ENCODE assay signal across 9 mouse cellular contexts in the genomic region with DNA sequence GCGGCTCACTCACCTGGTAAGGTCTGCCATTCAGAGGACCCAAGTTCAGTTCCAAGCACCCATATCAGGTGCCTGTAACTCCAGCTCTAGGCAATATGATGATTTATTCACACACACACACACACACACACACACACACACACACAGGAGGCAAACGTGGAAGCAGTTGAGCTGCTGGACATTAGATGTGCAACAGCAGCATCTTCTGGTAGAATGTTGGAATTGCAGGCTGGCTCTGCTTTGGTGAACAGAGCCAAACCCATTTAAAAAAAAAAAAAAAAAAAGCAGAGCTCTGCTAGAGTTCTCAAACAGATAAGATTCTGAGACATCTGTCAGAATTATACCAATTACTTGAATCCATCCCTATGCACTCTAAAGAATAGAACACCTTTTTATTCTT. TPM values are rescaled to one million over a fixed set of nuclear protein-coding genes. Genes with fewer than 3 reads are reported as not detected.
DNase-seq lines count a peak whose midpoint lies in the region; ATAC-seq and TF ChIP-seq lines count a peak whose summit lies in the region.
"Had no signal": no experiment of that assay in that cellular context is flagged by ENCODE, and none has a peak within 500 bp of the region (broad histone marks: within the 10 kb centered on the region; RNA-seq: fewer than 3 reads in every experiment).

No protein-coding gene starts in this region.

- no peak; the same call in none of the 2 replicates for TF ChIP-seq RAD21 in MEL (IDR thresholded peaks at IDR 0.05; ENCODE audit: low read depth, low read length)

- H3K9me3 ChIP-seq in MEL (replicated peaks; ENCODE audit: insufficient read depth, low read length), result no peaks in the 10 kb centered on the region
- no peaks in the 10 kb centered on the region for H3K9me3 ChIP-seq in liver, embryonic 16.5 days (replicated peaks; ENCODE audit: control insufficient read depth, low read length)
- H3K9me3 ChIP-seq: midbrain, embryonic 12.5 days had no signal

- peak in 1 of 2 experiments; percentile 27; a peak in 1 of 4 replicates for TF ChIP-seq POLR2A in MEL (IDR thresholded peaks at IDR 0.05; ENCODE audit: control insufficient read depth in 1 of 2, insufficient read depth in 1 of 2, low read depth in 1 of 2, low read length in 2 of 2, poor library complexity in 1 of 2)

- H3K4me2 ChIP-seq in liver, embryonic 16.5 days (ENCODE audit: low read depth, low read length), result no peak overlapping the region
- H3K4me2 ChIP-seq: midbrain, embryonic 12.5 days had no signal

- no peaks in the 10 kb centered on the region for H3K36me3 ChIP-seq in C2C12 (ENCODE audit: control insufficient read depth, insufficient read depth)
- H3K36me3 ChIP-seq in MEL (ENCODE audit: control insufficient read depth in 1 of 2, insufficient read depth in 2 of 2, low read length in 2 of 2), result peaks cover 0 to 26% of the 10 kb centered on the region in 2 experiments; a peak in 2 of 4 replicates
- no peaks in the 10 kb centered on the region for H3K36me3 ChIP-seq in liver, embryonic 16.5 days (ENCODE audit: control insufficient read depth, insufficient read depth)
- H3K36me3 ChIP-seq: midbrain, embryonic 12.5 days had no signal

- H3K27me3 ChIP-seq in C2C12 (ENCODE audit: control insufficient read depth, insufficient read depth, insufficient read length) (no peaks in the 10 kb centered on the region), MEL (ENCODE audit: control insufficient read depth in 1 of 2, insufficient read depth in 2 of 2, low read length in 2 of 2) (no peaks in the 10 kb centered on the region)
- no peaks in the 10 kb centered on the region for H3K27me3 ChIP-seq in liver, embryonic 16.5 days (ENCODE audit: control insufficient read depth, insufficient read depth, low read depth, low read length)

- H3K4me3 ChIP-seq in C2C12 (ENCODE audit: insufficient read depth, poor library complexity, severe bottlenecking), result no peak overlapping the region
- no peak overlapping the region for H3K4me3 ChIP-seq in MEL (ENCODE audit: control insufficient read depth in 1 of 2, insufficient read depth in 1 of 2, low read depth in 2 of 2, low read length in 2 of 2)
- no peak overlapping the region for H3K4me3 ChIP-seq in liver, embryonic 16.5 days (ENCODE audit: low read depth, low read length)
- H3K4me3 ChIP-seq: midbrain, embryonic 12.5 days had no signal

- H3ac ChIP-seq in C2C12 (ENCODE audit: control insufficient read depth, insufficient read length, low read depth), result no peak overlapping the region

- peak; percentile 20; the same call in 1 of the 2 replicates for ATAC-seq in liver, embryonic 16.5 days (ENCODE audit: low read depth)

- WGBS in liver, embryonic 16.5 days (ENCODE audit: insufficient replicate concordance), result 42% methylated on average over 2 of the region's 2 CpGs

- peaks cover 23 to 34% of the 10 kb centered on the region in 2 experiments for H3K4me1 ChIP-seq in MEL (ENCODE audit: control insufficient read depth in 1 of 2, insufficient read depth in 2 of 2, low read length in 2 of 2)
- H3K4me1 ChIP-seq in liver, embryonic 16.5 days (ENCODE audit: control insufficient read depth, low read depth, low read length), result peaks cover 51% of the 10 kb centered on the region

- peaks cover 2% of the 10 kb centered on the region for H3K79me3 ChIP-seq in C2C12 (ENCODE audit: low read depth)

- TF ChIP-seq CTCF in C2C12 (IDR thresholded peaks at IDR 0.05; ENCODE audit: control insufficient read depth, insufficient read depth, insufficient read length) (peak; percentile 81), MEL (IDR thresholded peaks at IDR 0.05 in 2 of 3, conservative IDR thresholded peaks at IDR 0.05 in 1 of 3; ENCODE audit: control insufficient read depth in 1 of 3, insufficient read depth in 1 of 3, low read depth in 2 of 3, low read length in 3 of 3, poor library complexity in 1 of 3, severe bottlenecking in 1 of 3) (peak; percentile 90 to 97 (median 95))

- H3K79me2 ChIP-seq in C2C12 (ENCODE audit: control insufficient read depth, insufficient read depth) (peaks cover 19% of the 10 kb centered on the region), MEL (ENCODE audit: control insufficient read depth, insufficient read depth, low read length, poor library complexity) (peaks cover 6% of the 10 kb centered on the region)

- no peak overlapping the region for H3K9ac ChIP-seq in MEL (ENCODE audit: control insufficient read depth, low read depth, low read length, poor library complexity, severe bottlenecking)
- H3K9ac ChIP-seq in liver, embryonic 16.5 days (ENCODE audit: low read depth, low read length), result no peak overlapping the region
- H3K9ac ChIP-seq: midbrain, embryonic 12.5 days had no signal

- DNase-seq in MEL (ENCODE audit: low read depth, low spot score), result peak; percentile 96
- DNase-seq in cerebellum, adult 9-11 months, result peak; percentile 59
- DNase-seq in gastrocnemius, adult 18-20 months (ENCODE audit: low spot score), result peak; percentile 80
- peak; percentile 87 to 92 for DNase-seq in kidney, postnatal 36 days
- peak; percentile 90 for DNase-seq in retina, embryonic 14.5 days (ENCODE audit: low spot score)
- peak; percentile 39 for DNase-seq in urinary bladder, postnatal 10 days (ENCODE audit: low spot score)

- H3K27ac ChIP-seq in MEL (ENCODE audit: control insufficient read depth, low read depth, low read length), result no peak overlapping the region
- no peak overlapping the region for H3K27ac ChIP-seq in liver, embryonic 16.5 days (ENCODE audit: low read length)
- H3K27ac ChIP-seq: midbrain, embryonic 12.5 days had no signal

- TF ChIP-seq EP300 in MEL (IDR thresholded peaks at IDR 0.05; ENCODE audit: low read depth in 1 of 2, low read length in 2 of 2), result peak; percentile 60 to 79; a peak in 3 of 4 replicates

TF ChIP-seq in C2C12, 6 proteins besides CTCF, POLR2A, EP300 and RAD21:
- TF ChIP-seq MYOG (IDR thresholded peaks at IDR 0.05; ENCODE audit: control insufficient read depth, extremely low read depth, insufficient read length) (no peak), FOSL1 (IDR thresholded peaks at IDR 0.05; ENCODE audit: insufficient read depth, low read length, poor library complexity, severe bottlenecking) (no peak), MYOD1 (IDR thresholded peaks at IDR 0.05; ENCODE audit: control insufficient read depth, insufficient read length, low read depth) (no peak), CEBPB (IDR thresholded peaks at IDR 0.05; ENCODE audit: low read depth) (no peak), USF1 (IDR thresholded peaks at IDR 0.05; ENCODE audit: low read depth) (no peak), MAX (IDR thresholded peaks at IDR 0.05) (no peak)

TF ChIP-seq in MEL, 35 proteins besides CTCF, POLR2A, EP300 and RAD21 (continues in another document):
- TF ChIP-seq USF1 (IDR thresholded peaks at IDR 0.05; ENCODE audit: low read depth, low read length), result no peak
- 0 out of 2 replicates have a peak, but pooled peaks have one; percentile 38 for TF ChIP-seq ELF1 (IDR thresholded peaks at IDR 0.05; ENCODE audit: low read depth, low read length)
- no peak for TF ChIP-seq CHD2 (IDR thresholded peaks at IDR 0.05; ENCODE audit: low read length)
- peak; percentile 69; the same call in 1 of the 2 replicates for TF ChIP-seq JUND (IDR thresholded peaks at IDR 0.05; ENCODE audit: low read depth, low read length)
- TF ChIP-seq RCOR1 (IDR thresholded peaks at IDR 0.05; ENCODE audit: low read depth, low read length), result peak; percentile 82; the same call in 1 of the 2 replicates
- 0 out of 2 replicates have a peak, but pooled peaks have one; percentile 12 for TF ChIP-seq GABPA (IDR thresholded peaks at IDR 0.05; ENCODE audit: low read depth, low read length)
- peak; percentile 100 for TF ChIP-seq ZNF384 (IDR thresholded peaks at IDR 0.05; ENCODE audit: low read depth, low read length)
- TF ChIP-seq GATA1 (IDR thresholded peaks at IDR 0.05; ENCODE audit: low read depth, low read length), result peak; percentile 85
- peak; percentile 91 for TF ChIP-seq SMC3 (IDR thresholded peaks at IDR 0.05; ENCODE audit: low read depth, low read length)
- TF ChIP-seq TCF12 (IDR thresholded peaks at IDR 0.05; ENCODE audit: low read depth, low read length), result peak; percentile 73
- peak; percentile 75; the same call in 1 of the 2 replicates for TF ChIP-seq CHD1 (IDR thresholded peaks at IDR 0.05; ENCODE audit: low read depth, low read length)
- peak; percentile 59; the same call in 1 of the 2 replicates for TF ChIP-seq TBP (IDR thresholded peaks at IDR 0.05; ENCODE audit: low read depth, low read length)
- no peak for TF ChIP-seq E2F4 (IDR thresholded peaks at IDR 0.05; ENCODE audit: borderline replicate concordance, low read depth, low read length)
- TF ChIP-seq MEF2A (IDR thresholded peaks at IDR 0.05; ENCODE audit: extremely low read depth, insufficient replicate concordance, low read depth, low read length, poor library complexity, severe bottlenecking), result no peak

RNA-seq across cellular contexts. Expression of gene Cela1, which starts 4.7 kb away (rescaled TPM):
- polyA plus RNA-seq in C2C12 (2012; fragmentation: generic; extraction: Trizol), result 32.1 TPM
- total RNA-seq in MEL (2012; rRNA removed), result 42.2 and 60.3 TPM in 2 replicates
- polyA plus RNA-seq in MEL (2012; ENCODE audit: insufficient read depth in 1 of 2, insufficient read length in 2 of 2, low read depth in 1 of 2, low replicate concordance in 2 of 2, missing spikeins in 1 of 2), result 10 to 100 TPM in 1 of 2 experiments, not detected in 1; 51.4 TPM
- total RNA-seq in gastrocnemius, adult 18-20 months (2021), result 1 to 10 TPM; 1.2 TPM
- polyA plus RNA-seq in liver, embryonic 16.5 days (2015; fragmentation: Nextera tagmentation; extraction: Ambion mirVana), result 20.3 and 30.0 TPM in 2 replicates

RNA-seq across cellular contexts. Expression of gene Bin2, which starts 13.7 kb away (rescaled TPM):
- not detected for polyA plus RNA-seq in C2C12 (2012; fragmentation: generic; extraction: Trizol)
- total RNA-seq in MEL (2012; rRNA removed), result 79.9 and 94.7 TPM in 2 replicates
- 100 to 1,000 TPM; 106 to 128 TPM for polyA plus RNA-seq in MEL (2012; ENCODE audit: insufficient read depth in 1 of 2, insufficient read length in 2 of 2, low read depth in 1 of 2, low replicate concordance in 2 of 2, missing spikeins in 1 of 2)
- total RNA-seq in gastrocnemius, adult 18-20 months (2021), result under 1 TPM; 0.37 to 0.50 TPM
- 18.0 and 20.6 TPM in 2 replicates for polyA plus RNA-seq in liver, embryonic 16.5 days (2015; fragmentation: Nextera tagmentation; extraction: Ambion mirVana)

RNA-seq across cellular contexts. Expression of gene Galnt6, which starts 46.1 kb away (rescaled TPM):
- polyA plus RNA-seq in C2C12 (2012; fragmentation: generic; extraction: Trizol) (0.29 TPM), MEL (2012; ENCODE audit: insufficient read depth in 1 of 2, insufficient read length in 2 of 2, low read depth in 1 of 2, low replicate concordance in 2 of 2, missing spikeins in 1 of 2) (10 to 100 TPM in 1 of 2 experiments, not detected in 1; 16.1 TPM)
- 17.0 and 17.5 TPM in 2 replicates for total RNA-seq in MEL (2012; rRNA removed)
- total RNA-seq in gastrocnemius, adult 18-20 months (2021), result under 1 TPM in 1 of 2 experiments, not detected in 1; 0.12 TPM
- polyA plus RNA-seq in liver, embryonic 16.5 days (2015; fragmentation: Nextera tagmentation; extraction: Ambion mirVana), result 1.8 TPM in 2 replicates

RNA-seq across cellular contexts. Expression of gene Smagp, which starts 46.3 kb away (rescaled TPM):
- polyA plus RNA-seq in C2C12 (2012; fragmentation: generic; extraction: Trizol) (0.21 TPM), MEL (2012; ENCODE audit: insufficient read depth in 1 of 2, insufficient read length in 2 of 2, low read depth in 1 of 2, low replicate concordance in 2 of 2, missing spikeins in 1 of 2) (10 to 100 TPM in 1 of 2 experiments, not detected in 1; 22.6 TPM)
- 1.6 and 2.6 TPM in 2 replicates for total RNA-seq in MEL (2012; rRNA removed)
- total RNA-seq in gastrocnemius, adult 18-20 months (2021), result 1 to 10 TPM; 2.4 to 4.6 TPM
- polyA plus RNA-seq in liver, embryonic 16.5 days (2015; fragmentation: Nextera tagmentation; extraction: Ambion mirVana), result 9.1 and 9.3 TPM in 2 replicates

Comparison
In these comparisons a context has a peak if more than half of its experiments do, and no peak if none do; other contexts are left out.
1. DNase-seq: peak in every context shown above with its lines; median percentile 96 in MEL; 90 in retina, embryonic 14.5 days; 90 in kidney, postnatal 36 days; 80 in gastrocnemius, adult 18-20 months; 59 in cerebellum, adult 9-11 months; 39 in urinary bladder, postnatal 10 days.
2. RNA of gene Bin2, which starts 13.7 kb away (polyA plus RNA-seq): 106 to 128 TPM in MEL and 18.0 to 20.6 TPM in liver, embryonic 16.5 days; not detected in C2C12 (single experiment); every median in the first group is over 10 times any median in the second.